ENCODE assay signal across 10 mouse cellular contexts in genomic region chr11:78324000-78324785, GRCm38 (mm10). TPM values are rescaled to one million over a fixed set of nuclear protein-coding genes. Genes with fewer than 3 reads are reported as not detected.
DNase-seq lines count a peak whose midpoint lies in the region; TF ChIP-seq lines count a peak whose summit lies in the region.
"Had no signal": no experiment of that assay in that cellular context is flagged by ENCODE, and none has a peak within 500 bp of the region (broad histone marks: within the 10 kb centered on the region; RNA-seq: fewer than 3 reads in every experiment).

No protein-coding gene starts in this region.

- no peak for TF ChIP-seq CTCF in cortical plate, adult 2 months (IDR thresholded peaks at IDR 0.05; ENCODE audit: extremely low read depth, insufficient read depth, low read length)

- DNase-seq in layer of hippocampus, adult 9-11 months: peak; percentile 43
- DNase-seq in layer of hippocampus, adult 11-12 months (ENCODE audit: low spot score): no peak
- peak; percentile 53 for DNase-seq in right cerebral cortex, postnatal 4 days
- DNase-seq in right cerebral cortex, adult 2 months (ENCODE audit: low spot score in 2 of 2): no peak
- no peak for DNase-seq in embryo, embryonic 10 days (ENCODE audit: low spot score)
- DNase-seq in kidney, adult 18-20 months: no peak
- DNase-seq: kidney, postnatal 36 days; liver, embryonic 13.5 days had no signal

- no peaks in the 10 kb centered on the region for H3K4me1 ChIP-seq in cortical plate, adult 2 months (ENCODE audit: control insufficient read depth, insufficient read depth, low read length)

- H3K27ac ChIP-seq in cortical plate, adult 2 months (ENCODE audit: insufficient read depth, low read length): peak overlapping the region; percentile 74; the same call in 1 of the 2 replicates
- H3K27ac ChIP-seq: embryonic facial prominence, embryonic 12.5 days; liver, embryonic 13.5 days had no signal

- H3K4me3 ChIP-seq in cortical plate, adult 2 months (ENCODE audit: insufficient read depth, low read length): peak overlapping the region; percentile 36
- H3K4me3 ChIP-seq: liver, embryonic 13.5 days had no signal

- TF ChIP-seq POLR2A in cortical plate, adult 2 months (IDR thresholded peaks at IDR 0.05; ENCODE audit: extremely low read depth, insufficient read depth, low read length): no peak

RNA-seq across cellular contexts. Expression of gene Aldoc, which starts 1.4 kb away (rescaled TPM):
- 1,609 and 1,659 TPM in 2 replicates for polyA plus RNA-seq in cortical plate, adult 2 months (2012; rRNA removed)

RNA-seq across cellular contexts. Expression of gene Pigs, which starts 4.0 kb away (rescaled TPM):
- 69.3 and 77.3 TPM in 2 replicates for polyA plus RNA-seq in cortical plate, adult 2 months (2012; rRNA removed)

RNA-seq across cellular contexts. Expression of gene Unc119, which starts 19.1 kb away (rescaled TPM):
- polyA plus RNA-seq in cortical plate, adult 2 months (2012; rRNA removed): 65.3 and 68.4 TPM in 2 replicates

RNA-seq across cellular contexts. Expression of gene Spag5, which starts 22.9 kb away (rescaled TPM):
- 29.6 and 35.1 TPM in 2 replicates for polyA plus RNA-seq in cortical plate, adult 2 months (2012; rRNA removed)

RNA-seq across cellular contexts. Expression of gene BC030499, which starts 33.6 kb away (rescaled TPM):
- polyA plus RNA-seq in cortical plate, adult 2 months (2012; rRNA removed): 31.8 and 39.1 TPM in 2 replicates

Comparison
In these comparisons a context has a peak if more than half of its experiments do, and no peak if none do; other contexts are left out.
1. DNase-seq: peak in layer of hippocampus, adult 9-11 months (single experiment) and right cerebral cortex, postnatal 4 days (single experiment); none in layer of hippocampus, adult 11-12 months (single experiment), right cerebral cortex, adult 2 months (0 of 2), embryo, embryonic 10 days (single experiment) and kidney, adult 18-20 months (single experiment).